Mouse (Mus musculus): Measurements from ENCODE around the gene Camk1d.

DNA sequence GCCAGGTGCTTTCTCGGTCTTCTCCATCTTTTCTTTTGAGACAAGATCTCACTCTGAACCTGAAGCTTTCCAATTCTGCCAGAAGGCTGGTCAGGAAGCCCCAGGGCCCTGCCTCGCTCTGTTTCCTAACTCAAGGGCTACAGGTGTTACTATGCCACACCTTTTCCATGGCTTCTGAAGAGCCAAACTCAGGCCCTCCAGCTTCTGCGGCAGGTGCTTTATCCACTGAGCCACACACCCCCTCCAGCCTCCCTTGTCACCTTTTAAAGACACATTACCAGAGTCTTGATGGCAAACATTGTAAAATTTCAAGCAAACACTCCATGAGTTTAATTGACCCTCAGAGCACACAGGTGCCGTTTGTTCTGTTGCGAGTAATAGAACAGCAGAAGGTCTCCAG, 17.7 kb upstream of the Camk1d start:
- no peak for TF ChIP-seq CTCF (IDR thresholded peaks at IDR 0.05; ENCODE audit: low read depth, low read length)
- no peak for TF ChIP-seq POLR2A (IDR thresholded peaks at IDR 0.05; ENCODE audit: insufficient read depth, low read length)

Data from ES-Bruce4 (cell line).